Mouse (Mus musculus) kidney, adult 9 months (tissue): ENCODE measurements at regions not wholly inside any gene's neighbourhood (a gene's known extent, or its start where the extent isn't known, plus 50 kb on each side); places are given as distances from the start of the nearest gene placed in this dataset.

ENCODE experiments used
- DNase-seq: peaks from one replicate; pipeline ENCODE4 v3.0.0; 2022

- no peak for DNase-seq
Measured at GRCm38 (mm10) chr8:92209081-92209480, 148.3 kb upstream of the Irx5 start.

DNA sequence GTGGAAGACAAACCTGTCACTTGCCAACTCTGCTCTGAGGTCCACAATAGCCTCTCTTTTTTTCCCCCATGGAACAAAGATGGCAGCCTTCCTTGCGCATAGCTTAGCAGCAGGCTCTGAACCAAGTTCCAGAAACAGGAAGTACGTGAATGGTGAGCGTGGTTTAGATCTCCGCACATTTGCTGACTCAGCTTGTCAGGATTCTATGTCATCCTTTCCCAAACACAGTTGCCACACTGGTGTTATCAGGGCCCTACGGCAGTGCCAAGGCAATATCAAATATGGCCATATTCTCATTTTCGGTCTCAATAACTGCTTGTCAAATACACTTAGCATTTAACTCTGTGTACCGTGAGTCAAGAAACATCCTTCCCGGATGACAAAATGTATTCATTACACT lies 161.8 kb upstream of the Irx5 start:
- DNase-seq, result no peak

DNA sequence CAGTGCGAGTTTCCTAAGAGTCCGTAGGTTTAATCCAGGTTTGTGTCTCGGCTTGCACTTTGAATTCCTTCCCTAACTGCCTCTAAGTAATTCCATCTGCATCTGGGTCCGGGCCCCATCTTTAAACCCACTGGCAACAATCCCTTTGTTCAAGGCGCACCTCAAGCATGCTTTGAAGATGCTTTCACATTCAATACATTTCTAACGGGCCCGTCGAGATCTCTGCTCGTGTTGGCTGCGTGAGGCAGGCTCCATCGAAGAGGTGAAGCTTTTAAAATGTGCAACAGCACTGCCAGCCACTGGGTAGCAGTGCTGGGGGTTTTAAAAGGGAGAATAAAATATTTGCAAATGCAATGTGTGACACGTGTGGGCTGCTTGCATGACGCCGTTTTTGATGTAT lies 163.4 kb upstream of the Irx5 start:
- DNase-seq, result no peak

- no peak for DNase-seq
Measured at GRCm38 (mm10) chr8:92190261-92191025, 167.0 kb upstream of the Irx5 start.

- DNase-seq, result no peak
Measured at GRCm38 (mm10) chr8:92183331-92183730, 174.1 kb upstream of the Irx5 start.

DNA sequence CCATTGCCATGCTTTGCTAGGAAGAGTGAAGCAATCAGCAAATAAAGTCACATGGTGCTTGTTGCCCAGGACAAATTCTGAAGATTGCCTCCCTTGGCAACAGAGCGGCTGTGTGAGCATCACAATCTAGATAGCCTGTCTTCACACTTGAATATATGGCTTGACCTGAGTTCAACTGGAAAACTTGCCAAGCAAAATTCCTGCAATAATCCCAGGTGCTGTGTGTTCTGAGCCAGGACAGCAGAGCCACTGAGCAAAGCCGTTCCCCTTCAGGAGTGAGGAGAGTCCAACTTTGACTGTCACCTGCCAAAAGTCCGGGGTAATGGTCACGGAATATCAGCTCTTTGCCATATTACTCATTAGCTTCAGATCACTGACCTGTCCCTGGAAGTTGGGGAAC lies 176.8 kb upstream of the Irx5 start:
- no peak for DNase-seq

DNA sequence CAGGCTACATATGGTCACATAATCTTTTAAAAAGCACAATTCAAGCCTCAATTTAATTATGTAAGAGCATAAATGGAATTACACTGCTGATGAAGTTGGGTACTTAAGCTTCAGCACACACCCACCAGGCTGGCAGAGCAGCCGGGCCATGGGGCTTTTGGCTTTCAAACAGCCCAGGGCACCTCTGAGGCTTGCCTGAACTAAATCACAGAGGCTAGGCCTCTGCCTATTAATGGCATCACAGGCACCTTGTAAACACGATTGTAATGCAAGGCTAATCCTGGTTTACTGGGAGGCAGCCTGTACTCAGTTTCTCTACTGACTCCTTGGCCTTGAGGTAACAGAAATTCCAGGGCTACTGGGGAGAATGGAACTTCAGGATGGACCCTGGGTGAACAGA lies 178.1 kb upstream of the Irx5 start:
- DNase-seq, result no peak

DNA sequence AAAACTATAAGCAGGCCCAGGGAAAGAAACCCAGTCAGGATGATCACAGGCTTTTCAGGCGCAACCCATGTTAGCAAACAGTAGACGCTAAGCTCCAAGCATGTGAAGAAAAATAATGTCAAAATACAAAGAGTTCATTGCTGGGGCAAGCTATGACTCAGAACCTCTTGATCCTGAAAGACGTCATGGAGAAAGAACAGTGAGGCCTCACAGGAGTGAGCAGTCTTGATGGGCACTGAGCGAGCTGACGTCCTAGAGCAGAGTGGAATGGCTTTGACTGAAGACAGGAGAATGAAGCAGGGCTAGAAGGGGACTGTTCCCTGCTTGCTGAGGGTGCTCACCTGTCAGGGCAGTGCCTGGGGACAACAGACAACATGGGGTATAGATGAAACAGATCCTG lies 181.3 kb upstream of the Irx5 start:
- DNase-seq, result no peak

- DNase-seq, result no peak
Measured at GRCm38 (mm10) chr8:92174106-92174505, 183.3 kb upstream of the Irx5 start.

DNA sequence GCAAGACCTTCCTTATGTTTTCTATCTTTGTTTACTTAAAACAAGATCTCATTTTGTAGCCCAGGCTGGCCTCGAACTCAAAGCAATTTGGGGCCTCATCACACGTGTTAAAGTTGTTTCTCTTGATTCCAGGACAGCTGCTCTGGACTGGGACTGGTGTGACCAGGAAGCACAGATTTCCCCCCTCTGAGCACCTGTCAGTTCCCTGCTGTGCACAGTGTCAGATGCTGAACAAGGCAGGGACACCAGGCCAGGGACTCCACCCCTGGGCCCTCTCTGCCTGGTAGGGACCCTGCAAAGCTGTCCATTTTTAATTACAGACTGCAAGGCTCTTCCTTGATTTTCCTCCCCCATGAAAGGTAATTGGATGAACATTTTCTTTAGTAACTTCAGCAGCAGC lies 185.8 kb upstream of the Irx5 start:
- no peak for DNase-seq

- DNase-seq, result no peak
Measured at GRCm38 (mm10) chr8:92167340-92167783, 190.1 kb upstream of the Irx5 start.

GRCm38 (mm10) chr8:92165306-92165705 lies 192.1 kb upstream of the Irx5 start:
- no peak for DNase-seq

- no peak for DNase-seq
Measured at GRCm38 (mm10) chr8:92164496-92164895, 192.9 kb upstream of the Irx5 start.

DNA sequence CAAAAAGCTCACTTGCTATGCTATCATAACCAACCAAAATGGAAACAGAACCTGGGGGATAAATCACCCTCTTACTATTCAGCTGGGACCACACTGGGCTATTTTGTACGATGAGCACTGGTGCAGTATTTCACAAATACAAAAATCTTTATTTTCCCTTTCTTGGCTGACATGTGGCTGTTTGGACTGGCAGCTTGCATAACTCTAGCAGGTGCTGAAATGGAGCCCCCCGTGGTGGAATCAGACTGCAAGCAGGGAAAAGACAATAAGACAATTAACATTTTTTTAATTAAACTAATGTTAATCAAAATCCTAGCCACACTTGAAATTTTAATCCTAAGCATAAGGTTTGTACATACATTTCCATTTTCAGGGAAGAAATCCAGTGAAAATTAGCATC lies 196.4 kb upstream of the Irx5 start:
- no peak for DNase-seq

DNA sequence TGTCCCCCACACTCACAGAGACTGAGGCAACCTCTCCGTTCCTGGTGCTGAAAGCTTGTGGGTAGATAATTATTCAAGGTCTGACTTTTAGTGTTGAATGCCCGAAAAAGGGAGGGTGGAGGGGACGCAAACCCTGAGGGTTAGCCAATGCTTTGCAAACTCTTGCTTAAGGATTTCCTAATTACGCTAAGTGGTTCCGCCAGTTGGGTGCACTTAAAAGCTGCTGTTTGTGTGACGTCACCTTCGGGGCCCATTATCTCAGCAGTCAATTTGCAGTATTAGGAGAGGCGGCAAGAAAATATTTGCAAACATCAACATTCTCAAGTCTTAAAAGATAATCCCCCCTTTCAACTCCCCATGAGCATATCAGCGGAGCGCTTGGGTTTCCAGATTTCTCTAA lies 199.2 kb upstream of the Irx5 start:
- no peak for DNase-seq

DNA sequence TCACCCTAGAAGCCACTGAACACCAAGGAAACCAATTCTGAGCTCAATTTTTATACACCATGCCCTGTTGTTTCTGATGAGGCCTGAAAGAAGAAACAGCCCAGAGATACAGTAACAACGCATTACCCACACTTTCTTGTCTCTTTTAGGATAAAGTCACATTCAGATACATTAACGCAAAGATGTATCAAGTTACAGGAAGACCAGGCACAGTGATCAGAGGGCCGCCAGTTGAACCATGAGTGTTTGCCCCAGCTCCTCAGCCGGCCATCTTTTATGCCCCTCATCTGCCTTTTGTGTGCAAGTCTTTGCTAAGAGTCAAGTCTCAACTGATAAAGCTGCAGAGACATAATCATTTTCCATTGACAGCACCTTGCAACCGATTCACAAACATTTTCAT lies 204.9 kb upstream of the Irx5 start:
- DNase-seq, result no peak

GRCm38 (mm10) chr8:92147672-92148071 lies 209.8 kb upstream of the Irx5 start:
- DNase-seq, result no peak

- peak; percentile 33 for DNase-seq
Measured at GRCm38 (mm10) chr8:92137091-92137882, 220.1 kb upstream of the Irx5 start.

DNA sequence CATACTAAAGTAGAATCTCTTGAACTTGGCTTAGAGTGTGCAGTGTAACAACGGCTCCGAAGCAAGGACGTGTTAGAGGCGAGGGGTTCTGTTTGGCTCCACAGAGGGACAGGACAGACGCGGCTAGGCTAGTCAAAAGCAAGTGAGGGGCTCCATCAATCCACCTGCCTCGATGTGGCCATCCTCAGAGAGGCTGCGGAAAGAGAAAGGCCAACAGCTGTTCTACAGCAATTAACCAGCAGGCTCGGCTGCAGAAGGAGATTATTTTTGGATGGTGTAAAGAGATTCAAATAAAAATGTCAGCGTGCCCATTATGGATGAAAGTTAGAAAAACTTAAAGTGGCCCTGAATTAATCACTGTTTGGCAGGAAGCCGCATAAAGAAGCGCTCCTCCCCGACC lies 221.0 kb upstream of the Irx5 start:
- no peak for DNase-seq

DNA sequence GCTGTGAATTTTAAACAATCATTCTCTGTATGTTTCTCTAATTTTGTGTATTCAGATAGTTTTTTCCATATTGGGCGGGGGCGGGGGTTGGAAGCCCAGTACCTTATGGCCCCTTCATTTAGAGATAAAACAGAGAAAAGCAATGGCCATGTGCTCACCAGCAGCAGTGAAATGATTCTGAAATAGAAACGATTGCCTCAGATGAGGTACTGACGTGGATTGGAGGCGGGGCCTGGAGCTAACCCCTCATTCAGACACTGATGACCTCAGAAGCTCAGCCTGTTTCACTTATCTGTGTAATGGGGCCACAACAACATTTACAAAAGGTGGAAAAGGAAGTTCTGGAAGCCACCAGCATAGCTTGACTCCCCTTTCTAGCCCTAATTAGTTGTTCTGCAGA lies 223.0 kb upstream of the Irx5 start:
- no peak for DNase-seq

DNA sequence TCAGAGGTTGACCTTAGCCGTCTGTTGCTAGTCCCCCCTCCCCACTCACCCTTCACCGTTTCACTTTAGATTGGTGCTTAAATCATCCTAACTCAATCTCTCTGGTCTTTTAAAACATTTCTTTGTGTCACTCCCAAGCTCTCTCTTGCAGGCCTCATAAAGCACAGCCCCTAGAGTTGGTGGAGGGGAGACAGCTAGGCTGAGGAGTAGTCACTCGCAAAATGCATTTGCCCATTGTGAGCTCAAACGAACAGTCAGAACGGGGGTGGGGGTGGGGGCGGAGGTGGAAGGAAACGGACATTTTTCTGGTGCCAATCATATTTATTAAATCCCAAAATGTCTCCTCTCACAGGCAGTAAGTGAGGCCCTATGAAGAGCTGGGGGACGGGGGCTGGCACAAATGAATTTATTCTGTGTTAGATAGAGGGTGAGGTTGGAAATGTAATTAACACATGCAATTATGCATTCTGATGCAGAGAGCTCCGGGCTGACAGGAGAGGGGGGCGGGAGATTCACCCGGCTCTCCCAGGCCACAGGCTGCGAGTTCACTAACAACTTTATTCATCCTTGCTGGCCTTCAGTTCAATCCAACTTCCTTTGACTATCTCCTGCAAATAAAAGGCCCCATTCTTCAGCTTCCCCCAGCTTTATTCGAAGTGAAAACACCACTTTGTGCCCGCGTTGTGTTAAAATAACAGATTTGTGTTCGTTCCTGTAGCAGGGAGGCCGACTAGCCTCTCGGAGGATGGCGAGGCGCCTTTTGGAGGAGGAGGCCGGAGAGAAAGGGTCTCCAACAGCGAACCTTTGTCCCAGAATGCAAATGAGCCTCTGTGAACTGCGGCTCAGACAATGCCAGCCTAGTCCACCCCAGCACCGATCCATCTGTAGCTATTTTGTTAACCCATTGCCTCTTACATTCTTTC lies 223.7 kb upstream of the Irx5 start:
- no peak for DNase-seq

DNA sequence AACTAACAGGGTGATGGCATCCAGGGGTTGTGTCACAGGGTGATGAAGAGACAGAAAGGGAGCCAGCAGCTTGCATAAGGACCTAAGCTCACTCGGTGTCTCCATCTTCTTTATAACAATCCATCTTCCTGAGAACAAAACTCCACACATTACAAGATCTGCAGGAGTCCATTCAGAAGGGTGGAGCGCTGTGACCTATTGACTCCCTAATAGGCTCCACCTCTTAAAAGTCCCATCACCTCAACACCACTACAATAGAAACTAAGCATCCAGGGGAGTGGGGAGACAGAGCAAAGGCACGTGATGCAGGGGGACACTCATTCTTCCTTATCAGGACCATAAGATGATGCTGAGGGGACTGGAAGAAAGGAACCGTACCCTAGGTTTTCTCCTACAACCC lies 224.5 kb upstream of the Irx5 start:
- DNase-seq, result no peak

DNA sequence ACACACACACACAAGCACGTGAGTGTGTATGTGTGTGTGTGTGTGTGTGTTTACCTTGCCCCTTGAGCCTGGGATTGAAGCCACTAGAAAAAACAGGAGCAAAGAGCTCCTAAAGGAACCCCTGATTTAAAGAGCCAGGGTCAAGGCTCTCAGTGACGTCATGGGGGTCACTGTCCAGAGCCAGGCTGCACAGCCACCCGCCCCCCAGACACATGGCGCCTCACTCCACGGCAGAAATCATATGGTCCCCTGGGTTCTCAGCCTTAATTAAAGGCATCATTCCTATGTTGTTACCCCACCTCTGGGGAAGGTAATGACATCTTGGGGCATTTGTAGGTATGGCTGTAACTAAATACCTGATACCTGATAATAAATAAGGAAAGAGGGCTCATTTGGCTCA lies 224.9 kb upstream of the Irx5 start:
- no peak for DNase-seq
